Mouse (Mus musculus): ENCODE measurements around the gene Asb11. TPM values are rescaled to one million over a fixed set of nuclear protein-coding genes. Genes with fewer than 3 reads are reported as not detected.

Gene Asb11
- polyA plus RNA-seq (2014; fragmentation: Illumina TruSeq; extraction: RNeasy Lipid Tissue Mini Kit (QIAGEN cat#74804); ENCODE audit: low read depth, low replicate concordance), result 0.64 TPM

GRCm38 (mm10) chrX:164436709-164437108, at the start of gene Asb11:
Asb11 (plus strand) TSS chrX:164436994.

DNA sequence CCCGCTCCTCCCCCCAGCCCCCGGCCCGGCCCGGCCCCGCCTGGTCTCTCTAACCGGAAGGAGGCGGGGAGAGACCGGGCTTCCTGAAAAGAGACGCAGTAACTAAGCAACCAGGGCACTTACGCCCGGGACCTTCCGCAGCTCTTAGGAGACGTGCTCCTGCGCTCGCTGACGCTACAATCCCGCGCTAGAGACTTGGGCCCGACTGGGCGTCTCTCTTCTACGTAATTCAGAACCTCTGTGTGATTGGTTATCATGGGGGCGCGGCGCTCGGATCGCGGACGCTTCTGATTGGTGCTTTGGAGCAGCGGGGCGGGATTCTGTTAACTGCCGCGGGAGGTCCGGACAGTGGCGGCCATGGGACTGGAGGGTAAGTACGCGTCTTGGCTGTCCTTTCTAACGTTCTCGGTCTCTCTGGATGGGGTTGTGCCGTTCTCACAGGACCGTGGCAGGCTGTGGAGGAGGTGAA, 17.3 kb upstream of the Asb11 start, which contains the start of gene Piga:
Gene Piga, plus strand, starts transcription at position 317 of the 469 bp plus-strand sequence.

GRCm38 (mm10) chrX:164505709-164506498, 69.1 kb downstream of the Asb11 start, which contains the start of gene Asb9:
Asb9 (plus strand) TSS chrX:164506327.

Other genes with a start within 250 kb of the Asb11 start
- 0.41 TPM for gene Bmx, start 178.8 kb upstream of the Asb11 start, polyA plus RNA-seq (2014; fragmentation: Illumina TruSeq; extraction: RNeasy Lipid Tissue Mini Kit (QIAGEN cat#74804); ENCODE audit: low read depth, low replicate concordance)
- 2.1 TPM for gene Pir, start 167.6 kb upstream of the Asb11 start, polyA plus RNA-seq (2014; fragmentation: Illumina TruSeq; extraction: RNeasy Lipid Tissue Mini Kit (QIAGEN cat#74804); ENCODE audit: low read depth, low replicate concordance)
- 4.4 TPM for gene Vegfd, start 63.6 kb upstream of the Asb11 start, polyA plus RNA-seq (2014; fragmentation: Illumina TruSeq; extraction: RNeasy Lipid Tissue Mini Kit (QIAGEN cat#74804); ENCODE audit: low read depth, low replicate concordance)
- gene Piga, start 17.2 kb upstream of the Asb11 start, polyA plus RNA-seq (2014; fragmentation: Illumina TruSeq; extraction: RNeasy Lipid Tissue Mini Kit (QIAGEN cat#74804); ENCODE audit: low read depth, low replicate concordance), result 29.3 TPM
- 37.9 TPM for gene Asb9, start 69.3 kb downstream of the Asb11 start, polyA plus RNA-seq (2014; fragmentation: Illumina TruSeq; extraction: RNeasy Lipid Tissue Mini Kit (QIAGEN cat#74804); ENCODE audit: low read depth, low replicate concordance)